Mouse (Mus musculus): ENCODE data around the gene Dcdc2a.

The Dcdc2a gene

GRCm38 (mm10) chr13:25055873-25056667, at the start of gene Dcdc2a:
Gene Dcdc2a (plus strand): TSS chr13:25056004.
- DNase-seq (ENCODE audit: low read depth), result no peak

- DNase-seq (ENCODE audit: low read depth), result peak; percentile 56
These were observed 48.7 kb upstream of the Dcdc2a start for GRCm38 (mm10) chr13:25007115-25007514.

GRCm38 (mm10) chr13:25018316-25018715, 37.5 kb upstream of the Dcdc2a start:
- DNase-seq (ENCODE audit: low read depth), result no peak

GRCm38 (mm10) chr13:25019793-25020539, 35.8 kb upstream of the Dcdc2a start, which contains the start of gene Mrs2:
Gene Mrs2 (minus strand): TSS chr13:25020379.
- peak; percentile 92 for DNase-seq (ENCODE audit: low read depth)

GRCm38 (mm10) chr13:25020540-25020892, 35.3 kb upstream of the Dcdc2a start:
- no peak for DNase-seq (ENCODE audit: low read depth)

GRCm38 (mm10) chr13:25022386-25022785, 33.4 kb upstream of the Dcdc2a start:
- no peak for DNase-seq (ENCODE audit: low read depth)

- no peak for DNase-seq (ENCODE audit: low read depth)
These were observed 32.7 kb upstream of the Dcdc2a start for GRCm38 (mm10) chr13:25023129-25023528.

- DNase-seq (ENCODE audit: low read depth), result peak; percentile 72
These were observed 31.1 kb upstream of the Dcdc2a start for GRCm38 (mm10) chr13:25024655-25025054.

GRCm38 (mm10) chr13:25026409-25027113, 29.2 kb upstream of the Dcdc2a start:
- DNase-seq (ENCODE audit: low read depth), result no peak

GRCm38 (mm10) chr13:25027114-25027425, 28.7 kb upstream of the Dcdc2a start:
- DNase-seq (ENCODE audit: low read depth), result no peak

GRCm38 (mm10) chr13:25039488-25039887, 16.3 kb upstream of the Dcdc2a start:
- no peak for DNase-seq (ENCODE audit: low read depth)

GRCm38 (mm10) chr13:25052671-25053070, 3.1 kb upstream of the Dcdc2a start:
- DNase-seq (ENCODE audit: low read depth), result no peak

- peak; percentile 23 for DNase-seq (ENCODE audit: low read depth)
These were observed 671 bp upstream of the Dcdc2a start for GRCm38 (mm10) chr13:25055111-25055554.

GRCm38 (mm10) chr13:25066659-25067058, 10.9 kb downstream of the Dcdc2a start:
- no peak for DNase-seq (ENCODE audit: low read depth)

GRCm38 (mm10) chr13:25067183-25067582, 11.4 kb downstream of the Dcdc2a start:
- DNase-seq (ENCODE audit: low read depth), result no peak

- no peak for DNase-seq (ENCODE audit: low read depth)
These were observed 14.0 kb downstream of the Dcdc2a start for GRCm38 (mm10) chr13:25069765-25070164.

- no peak for DNase-seq (ENCODE audit: low read depth)
These were observed 15.0 kb downstream of the Dcdc2a start for GRCm38 (mm10) chr13:25070791-25071190.

GRCm38 (mm10) chr13:25077262-25077661, 21.5 kb downstream of the Dcdc2a start:
- no peak for DNase-seq (ENCODE audit: low read depth)

GRCm38 (mm10) chr13:25083144-25083572, 27.4 kb downstream of the Dcdc2a start:
- DNase-seq (ENCODE audit: low read depth), result no peak

GRCm38 (mm10) chr13:25085147-25085546, 29.3 kb downstream of the Dcdc2a start:
- DNase-seq (ENCODE audit: low read depth), result no peak

- DNase-seq (ENCODE audit: low read depth), result no peak
These were observed 35.5 kb downstream of the Dcdc2a start for GRCm38 (mm10) chr13:25091347-25091746.

GRCm38 (mm10) chr13:25093776-25094175, 38.0 kb downstream of the Dcdc2a start:
- DNase-seq (ENCODE audit: low read depth), result no peak

GRCm38 (mm10) chr13:25094381-25094780, 38.6 kb downstream of the Dcdc2a start:
- no peak for DNase-seq (ENCODE audit: low read depth)

Data from naive thymus-derived CD4-positive, alpha-beta T cell, adult 2 months (primary cell).